Mouse (Mus musculus) CH12.LX (cell line): Measurements from ENCODE around the gene Efcab3.
"Not testable (repeated sequence)": the region's sequence is repeated elsewhere in the genome, so short reads cannot be mapped to it uniquely, and the experiment has no call there.

Experiments
- CTCF ChIP-seq, 2 experiments: IDR thresholded peaks in 1 of 2; conservative IDR thresholded peaks in 1 of 2; 2 replicates each; pipeline ENCODE4 v1.5.1; 2011 to 2012; ENCODE audit warnings: low read depth in 2 of 2, low read length in 2 of 2, improper control_type of control experiment in 1 of 2, inconsistent platforms in 1 of 2, mild to moderate bottlenecking in 1 of 2, moderate library complexity in 1 of 2
- POLR2A ChIP-seq: IDR thresholded peaks from 2 replicates; pipeline ENCODE4 v1.6.1; 2011; ENCODE audit warnings: low read depth, mild to moderate bottlenecking, improper control_type of control experiment, low read length

DNA sequence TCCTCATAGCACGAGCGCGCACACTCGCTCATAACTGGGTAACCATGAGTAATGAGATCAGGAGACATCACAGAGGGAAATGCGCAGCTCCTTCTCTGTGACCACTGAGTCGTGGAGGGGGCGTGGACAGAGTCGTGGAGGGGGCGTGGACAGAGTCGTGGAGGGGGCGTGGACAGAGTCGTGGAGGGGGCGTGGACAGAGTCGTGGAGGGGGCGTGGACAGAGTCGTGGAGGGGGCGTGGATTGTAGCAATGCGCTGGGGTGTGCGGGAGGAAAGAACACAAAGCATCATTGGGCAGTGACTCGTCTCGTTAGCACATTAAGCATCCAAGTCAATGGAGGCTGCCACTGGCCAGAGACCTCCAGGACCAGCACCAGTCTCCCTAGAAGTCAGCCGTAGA, 49.1 kb downstream of the Efcab3 start:
- not testable (repeated sequence) for TF ChIP-seq POLR2A; CTCF (conservative IDR thresholded peaks at IDR 0.05 in 1 of 2, IDR thresholded peaks at IDR 0.05 in 1 of 2; ENCODE audit: low read depth in 2 of 2, low read length in 2 of 2)
